Comparison of ENCODE assay signal across 8 mouse cellular contexts in the genomic region with DNA sequence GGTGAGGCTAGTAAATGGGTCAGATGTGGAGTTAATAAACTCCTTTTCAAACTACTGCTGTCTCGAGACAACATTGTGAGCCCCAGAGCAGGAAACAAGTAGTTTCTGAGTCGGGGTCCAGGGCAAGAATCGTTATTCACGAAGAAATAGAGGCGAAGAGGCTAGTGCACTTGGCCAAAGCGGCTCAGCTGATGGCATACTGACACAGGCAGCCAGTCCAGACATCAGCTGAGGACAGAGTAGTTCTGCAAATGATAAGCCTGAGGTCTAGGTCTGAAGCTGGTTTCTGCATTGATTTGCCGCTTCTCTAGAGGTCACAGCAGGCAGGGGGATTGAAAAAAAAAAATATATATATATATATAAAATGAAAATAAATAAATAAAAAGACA. TPM values are rescaled to one million over a fixed set of nuclear protein-coding genes. Genes with fewer than 3 reads are reported as not detected.
DNase-seq lines count a peak whose midpoint lies in the region; ATAC-seq and TF ChIP-seq lines count a peak whose summit lies in the region.

No protein-coding gene starts in this region.

- 57% methylated on average over 7 of the region's 7 CpGs for WGBS in spleen, adult 2 months
- WGBS in limb, embryonic 15.5 days = 81% methylated on average over 7 of the region's 7 CpGs
- 72% methylated on average over 7 of the region's 7 CpGs for WGBS in stomach, embryonic 16.5 days

- H3K4me3 ChIP-seq in erythroblast, embryonic 14.5 days (replicated peaks) = peak overlapping the region; percentile 92
- peak overlapping the region; percentile 79 for H3K4me3 ChIP-seq in spleen, adult 2 months (ENCODE audit: extremely low read depth, insufficient read depth, insufficient read length)
- peak overlapping the region; percentile 93 for H3K4me3 ChIP-seq in limb, embryonic 15.5 days
- H3K4me3 ChIP-seq in stomach, embryonic 16.5 days (replicated peaks; ENCODE audit: low read length) = peak overlapping the region; percentile 70

- H3K9ac ChIP-seq in limb, embryonic 15.5 days = no peak overlapping the region
- H3K9ac ChIP-seq in stomach, embryonic 16.5 days (ENCODE audit: low read length) = peak overlapping the region; percentile 90

- H3K36me3 ChIP-seq in erythroblast, embryonic 14.5 days (ENCODE audit: control insufficient read depth) = peaks cover 7% of the 10 kb centered on the region
- H3K36me3 ChIP-seq in spleen, adult 2 months (ENCODE audit: control insufficient read depth, insufficient read depth, low read length) = no peaks in the 10 kb centered on the region
- no peaks in the 10 kb centered on the region for H3K36me3 ChIP-seq in limb, embryonic 15.5 days
- H3K36me3 ChIP-seq in stomach, embryonic 16.5 days (ENCODE audit: control insufficient read depth, insufficient read depth, low read length) = no peaks in the 10 kb centered on the region

- DNase-seq in spleen, adult 2 months (ENCODE audit: low read depth in 1 of 2, low spot score in 2 of 2) = no peak
- DNase-seq in spleen, postnatal 4 days (ENCODE audit: low spot score in 2 of 2) = no peak
- no peak for DNase-seq in gastrocnemius, postnatal 36 days
- no peak for DNase-seq in left cerebral cortex, postnatal 36 days (ENCODE audit: low spot score in 2 of 2)

- no peaks in the 10 kb centered on the region for H3K27me3 ChIP-seq in erythroblast, embryonic 14.5 days (ENCODE audit: control insufficient read depth)
- no peaks in the 10 kb centered on the region for H3K27me3 ChIP-seq in spleen, adult 2 months (ENCODE audit: control insufficient read depth, insufficient read depth, low read length)
- no peaks in the 10 kb centered on the region for H3K27me3 ChIP-seq in limb, embryonic 15.5 days
- no peaks in the 10 kb centered on the region for H3K27me3 ChIP-seq in stomach, embryonic 16.5 days (ENCODE audit: control insufficient read depth, insufficient read depth, low read length)

- peaks cover 54% of the 10 kb centered on the region for H3K4me1 ChIP-seq in erythroblast, embryonic 14.5 days (ENCODE audit: control insufficient read depth)
- peaks cover 26% of the 10 kb centered on the region; the same call in 1 of the 2 replicates for H3K4me1 ChIP-seq in spleen, adult 2 months (ENCODE audit: control insufficient read depth, insufficient read depth, insufficient read length)
- H3K4me1 ChIP-seq in limb, embryonic 15.5 days = peaks cover 12% of the 10 kb centered on the region
- H3K4me1 ChIP-seq in stomach, embryonic 16.5 days (ENCODE audit: control insufficient read depth, insufficient read depth, low read length) = peaks cover 15% of the 10 kb centered on the region

- H3K9me3 ChIP-seq in erythroblast, embryonic 14.5 days (ENCODE audit: control insufficient read depth, low read length) = no peaks in the 10 kb centered on the region
- no peaks in the 10 kb centered on the region for H3K9me3 ChIP-seq in limb, embryonic 15.5 days
- H3K9me3 ChIP-seq in stomach, embryonic 16.5 days (replicated peaks; ENCODE audit: control insufficient read depth, low read length) = no peaks in the 10 kb centered on the region

- H3K4me2 ChIP-seq in limb, embryonic 15.5 days = peak overlapping the region; percentile 86
- peak overlapping the region; percentile 79 for H3K4me2 ChIP-seq in stomach, embryonic 16.5 days (ENCODE audit: low read depth, low read length)

- ATAC-seq in erythroblast, adult 5-6 weeks (replicated peaks; ENCODE audit: low FRiP score, poor library complexity, severe bottlenecking) = no peak
- ATAC-seq in limb, embryonic 15.5 days (ENCODE audit: insufficient number of reproducible peaks, low FRiP score, low TSS enrichment, low read depth) = no peak
- no peak for ATAC-seq in stomach, embryonic 16.5 days (ENCODE audit: insufficient read depth, low FRiP score)

- TF ChIP-seq POLR2A in spleen, adult 2 months (IDR thresholded peaks at IDR 0.05; ENCODE audit: low read depth, low read length) = no peak

- intact Hi-C loops in gastrocnemius, postnatal 36 days (cut with DNase I) = loop anchor here (2.0 to 5.0 kb wide), 3 partner anchors 41 to 117 kb away; partner anchors contain the start of gene Pkig
- intact Hi-C loops in left cerebral cortex, postnatal 36 days (cut with DNase I) = loop anchor here (1.0 kb wide), 1 partner anchor 118 kb away; no protein-coding TSS in a partner anchor

- H3K27ac ChIP-seq in spleen, adult 2 months (ENCODE audit: insufficient read depth, low read length) = peak overlapping the region; percentile 79
- H3K27ac ChIP-seq in limb, embryonic 15.5 days = no peak overlapping the region
- no peak overlapping the region for H3K27ac ChIP-seq in stomach, embryonic 16.5 days (ENCODE audit: low read length)

- no peak for TF ChIP-seq CTCF in spleen, adult 2 months (IDR thresholded peaks at IDR 0.05; ENCODE audit: extremely low read depth, insufficient read depth, insufficient read length, insufficient replicate concordance)

RNA-seq across cellular contexts. Expression of gene Ttpal, which starts 0.4 kb away (rescaled TPM):
- 1.2 TPM in 2 replicates for polyA plus RNA-seq in erythroblast, embryonic 14.5 days (2012)
- 6.5 and 10.0 TPM in 2 replicates for total RNA-seq in erythroblast, adult 5-6 weeks (2015; ENCODE audit: low replicate concordance)
- total RNA-seq in erythroblast, adult 5-6 weeks (2017; ENCODE audit: low replicate concordance) = 5.5 and 8.8 TPM in 2 replicates
- polyA plus RNA-seq in spleen, adult 2 months (2012; rRNA removed) = 57.9 and 67.7 TPM in 2 replicates
- polyA plus RNA-seq in limb, embryonic 15.5 days (2015; fragmentation: Nextera tagmentation; extraction: Ambion mirVana) = 40.3 and 42.8 TPM in 2 replicates
- polyA plus RNA-seq in stomach, embryonic 16.5 days (2015; fragmentation: Nextera tagmentation; extraction: Ambion mirVana) = 31.4 and 33.3 TPM in 2 replicates
- total RNA-seq in gastrocnemius, postnatal 36 days (2021) = 1 to 10 TPM; 4.3 to 4.8 TPM
- total RNA-seq in left cerebral cortex, postnatal 36 days (2021) = 10 to 100 TPM; 63.0 to 70.7 TPM

RNA-seq across cellular contexts. Expression of gene Serinc3, which starts 43.2 kb away (rescaled TPM):
- polyA plus RNA-seq in erythroblast, embryonic 14.5 days (2012) = 13.2 and 20.3 TPM in 2 replicates
- total RNA-seq in erythroblast, adult 5-6 weeks (2015; ENCODE audit: low replicate concordance) = 1,365 and 1,400 TPM in 2 replicates
- total RNA-seq in erythroblast, adult 5-6 weeks (2017; ENCODE audit: low replicate concordance) = 1,814 and 2,055 TPM in 2 replicates
- 400 and 443 TPM in 2 replicates for polyA plus RNA-seq in spleen, adult 2 months (2012; rRNA removed)
- polyA plus RNA-seq in limb, embryonic 15.5 days (2015; fragmentation: Nextera tagmentation; extraction: Ambion mirVana) = 40.3 and 41.3 TPM in 2 replicates
- polyA plus RNA-seq in stomach, embryonic 16.5 days (2015; fragmentation: Nextera tagmentation; extraction: Ambion mirVana) = 59.2 and 62.2 TPM in 2 replicates
- 100 to 1,000 TPM; 101 to 136 TPM for total RNA-seq in gastrocnemius, postnatal 36 days (2021)
- total RNA-seq in left cerebral cortex, postnatal 36 days (2021) = 100 to 1,000 TPM; 224 to 251 TPM

RNA-seq across cellular contexts. Expression of gene Pkig, which starts 56.5 kb away (rescaled TPM):
- polyA plus RNA-seq in erythroblast, embryonic 14.5 days (2012) = 136 and 157 TPM in 2 replicates
- total RNA-seq in erythroblast, adult 5-6 weeks (2015; ENCODE audit: low replicate concordance) = 15.0 and 25.0 TPM in 2 replicates
- total RNA-seq in erythroblast, adult 5-6 weeks (2017; ENCODE audit: low replicate concordance) = 23.4 and 25.2 TPM in 2 replicates
- polyA plus RNA-seq in spleen, adult 2 months (2012; rRNA removed) = 138 and 179 TPM in 2 replicates
- 119 and 151 TPM in 2 replicates for polyA plus RNA-seq in limb, embryonic 15.5 days (2015; fragmentation: Nextera tagmentation; extraction: Ambion mirVana)
- 91.2 and 107 TPM in 2 replicates for polyA plus RNA-seq in stomach, embryonic 16.5 days (2015; fragmentation: Nextera tagmentation; extraction: Ambion mirVana)
- 10 to 100 TPM; 80.1 to 98.9 TPM for total RNA-seq in gastrocnemius, postnatal 36 days (2021)
- total RNA-seq in left cerebral cortex, postnatal 36 days (2021) = 100 to 1,000 TPM; 135 to 144 TPM

Comparison
In these comparisons a context has a peak if more than half of its experiments do, and no peak if none do; other contexts are left out.
1. RNA of gene Ttpal, which starts 0.4 kb away (polyA plus RNA-seq): 57.9 to 67.7 TPM in spleen, adult 2 months, 40.3 to 42.8 TPM in limb, embryonic 15.5 days and 31.4 to 33.3 TPM in stomach, embryonic 16.5 days; 1.2 TPM in erythroblast, embryonic 14.5 days; every median in the first group is over 10 times any median in the second.
2. Peak in every context shown above with its lines, with median percentiles within 50 percentile points of each other: H3K4me3 ChIP-seq.